Mouse (Mus musculus) forebrain, embryonic 15.5 days (tissue): Measurements from ENCODE around the gene Rpl5. TPM values are rescaled to one million over a fixed set of nuclear protein-coding genes. Genes with fewer than 3 reads are reported as not detected.
"Not testable (repeated sequence)": the region's sequence is repeated elsewhere in the genome, so short reads cannot be mapped to it uniquely, and the experiment has no call there.

Experiments used
- ATAC-seq: fragments of 200-750 bp; cut with Nextera tagmentation; replicated peaks from 2 replicates; pipeline ENCODE4 v1.8.0; 2017; ENCODE audit warnings: mild to moderate bottlenecking, moderate TSS enrichment, moderate library complexity
- H3K27ac ChIP-seq: fragments of 300-500 bp; sonication (generic); replicated peaks from 2 replicates; pipeline ENCODE4 v1.5.1; 2015; ENCODE audit warnings: mild to moderate bottlenecking, inconsistent platforms
- H3K27me3 ChIP-seq: fragments of 300-500 bp; sonication (generic); 2 replicates; pipeline ENCODE4 v1.6.1; 2015; ENCODE audit warnings: inconsistent platforms
- H3K36me3 ChIP-seq: fragments of 300-500 bp; sonication (generic); 2 replicates; pipeline ENCODE4 v1.6.1; 2015; ENCODE audit warnings: mild to moderate bottlenecking, inconsistent platforms
- H3K4me1 ChIP-seq: fragments of 300-500 bp; sonication (generic); 2 replicates; pipeline ENCODE4 v1.6.1; 2015; ENCODE audit warnings: inconsistent platforms
- H3K4me2 ChIP-seq: fragments of 300-500 bp; sonication (generic); replicated peaks from 2 replicates; pipeline ENCODE4 v1.6.1; 2015; ENCODE audit warnings: mild to moderate bottlenecking, inconsistent platforms
- H3K4me3 ChIP-seq: fragments of 300-500 bp; sonication (generic); 2 replicates; pipeline ENCODE4 v1.5.1; 2015; ENCODE audit warnings: mild to moderate bottlenecking, inconsistent platforms
- H3K9ac ChIP-seq: fragments of 300-500 bp; sonication (generic); replicated peaks from 2 replicates; pipeline ENCODE4 v1.6.1; 2015; ENCODE audit warnings: mild to moderate bottlenecking, inconsistent platforms
- H3K9me3 ChIP-seq: fragments of 300-500 bp; sonication (generic); 2 replicates; pipeline ENCODE4 v1.6.1; 2016; ENCODE audit warnings: inconsistent platforms
- WGBS: fragments of 180-500 bp; shearing (Covaris S2); methylation state at CpG from one replicate; pipeline ENCODE4 v1.1.7; 2015; ENCODE audit warnings: mixed read lengths; 5-methylcytosine and 5-hydroxymethylcytosine counted together
- polyA plus RNA-seq: library from polyadenylated mRNA; unstranded; fragments of >200 nt; fragmentation: Nextera tagmentation; extraction: Ambion mirVana; gene quantifications from 2 replicates; pipeline ENCODE4 v1.2.1, GENCODE M21; 2015

Gene Rpl5
- polyA plus RNA-seq, 1 experiment from 2014 or later: 71.3 TPM

- Histone ChIP-seq H3K9ac (no peak overlapping the region), H3K4me1 (no peaks in the 10 kb centered on the region), H3K4me2 (no peak overlapping the region), H3K36me3 (no peaks in the 10 kb centered on the region), H3K27ac (no peak overlapping the region), H3K9me3 (no peaks in the 10 kb centered on the region), H3K4me3 (no peak overlapping the region), H3K27me3 (no peaks in the 10 kb centered on the region)
- 61% methylated on average over 7 of the region's 7 CpGs for WGBS
- ATAC-seq: no peak
These were observed 26.4 kb upstream of the Rpl5 start for GRCm38 (mm10) chr5:107873886-107874302.

DNA sequence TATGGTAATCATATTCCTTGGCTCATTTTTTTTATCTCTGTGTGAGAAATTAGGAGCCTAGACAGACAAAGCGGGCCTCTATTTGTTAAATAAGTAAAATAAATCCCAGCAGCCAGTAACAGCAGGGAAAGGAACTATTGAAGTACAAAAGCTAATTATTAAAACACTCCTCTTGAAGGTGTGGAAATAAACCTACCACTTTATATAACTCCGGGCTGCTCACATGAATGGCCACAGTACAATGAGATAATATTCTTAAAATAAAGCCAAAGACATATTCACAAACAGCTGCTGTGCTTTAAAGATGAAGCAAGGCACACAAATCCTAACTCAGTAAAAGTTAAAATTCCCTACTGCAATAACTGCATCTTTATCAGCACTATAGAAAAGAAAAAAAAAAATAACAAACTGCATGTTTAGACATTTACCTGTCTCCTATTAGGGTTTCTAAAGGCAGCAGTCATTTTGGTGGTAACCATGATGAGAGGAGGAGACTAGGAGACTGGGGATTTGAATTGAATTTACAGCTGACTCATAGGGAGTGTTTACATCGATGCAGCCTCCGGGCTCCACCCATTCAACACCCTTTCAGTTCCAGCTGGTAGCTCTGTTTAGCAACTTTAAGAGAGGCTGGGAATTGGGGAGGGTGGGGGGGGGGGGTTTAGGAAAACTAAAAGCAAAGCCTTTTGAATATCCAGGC is 25.6 kb upstream of the Rpl5 start, which contains the start of gene Evi5:
Gene Evi5 (minus strand): TSS at position 547 of the 700 bp plus-strand sequence.
- no peaks in the 10 kb centered on the region for H3K36me3 ChIP-seq
- H3K27ac ChIP-seq: no peak within 1 kb of the TSS
- H3K9ac ChIP-seq: no peak within 1 kb of the TSS
- no peaks in the 10 kb centered on the region for H3K4me1 ChIP-seq
- H3K9me3 ChIP-seq: no peaks in the 10 kb centered on the region
- no peak within 1 kb of the TSS for H3K4me3 ChIP-seq
- no peaks in the 10 kb centered on the region for H3K27me3 ChIP-seq
- no peak for ATAC-seq
- H3K4me2 ChIP-seq: no peak within 1 kb of the TSS
- WGBS: 46% methylated on average over 4 of the region's 4 CpGs

- no peak overlapping the region for H3K4me3 ChIP-seq
- no peak overlapping the region for H3K4me2 ChIP-seq
- ATAC-seq: no peak
- H3K27ac ChIP-seq: no peak overlapping the region
- H3K36me3 ChIP-seq: no peaks in the 10 kb centered on the region
- H3K27me3 ChIP-seq: no peaks in the 10 kb centered on the region
- no peak overlapping the region for H3K9ac ChIP-seq
- H3K4me1 ChIP-seq: no peaks in the 10 kb centered on the region
- H3K9me3 ChIP-seq: no peaks in the 10 kb centered on the region
These were observed 25.1 kb upstream of the Rpl5 start for GRCm38 (mm10) chr5:107875261-107875611.

DNA sequence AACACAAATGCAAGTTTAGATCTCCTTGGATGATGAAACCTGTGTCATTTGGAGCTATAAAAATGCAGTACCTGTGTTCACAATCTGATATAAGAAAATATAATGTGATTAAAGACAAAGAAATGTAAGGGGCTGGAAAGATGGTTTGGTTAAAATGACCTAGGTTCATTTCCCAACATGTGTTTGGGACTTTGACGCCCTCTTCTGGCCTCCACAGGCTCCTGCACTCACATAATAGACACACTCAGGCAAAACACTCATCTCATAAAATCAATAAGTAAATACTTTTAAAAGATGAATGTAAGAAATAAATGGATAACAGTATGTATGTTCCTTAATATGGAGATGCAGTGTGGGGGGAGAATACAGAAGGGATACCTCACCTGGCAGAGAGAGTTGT is 23.2 kb upstream of the Rpl5 start:
- Histone ChIP-seq H3K27me3 (no peaks in the 10 kb centered on the region), H3K4me2 (no peak overlapping the region), H3K9me3 (no peaks in the 10 kb centered on the region), H3K9ac (no peak overlapping the region), H3K36me3 (no peaks in the 10 kb centered on the region), H3K4me3 (no peak overlapping the region), H3K4me1 (no peaks in the 10 kb centered on the region), H3K27ac (no peak overlapping the region)
- ATAC-seq: no peak
- WGBS: 82% methylated on average over 1 of the region's 1 CpGs

- 86% methylated on average over 5 of the region's 5 CpGs for WGBS
- H3K36me3 ChIP-seq: no peaks in the 10 kb centered on the region
- no peak overlapping the region for H3K27ac ChIP-seq
- H3K27me3 ChIP-seq: no peaks in the 10 kb centered on the region
- no peak for ATAC-seq
- no peak overlapping the region for H3K4me3 ChIP-seq
- H3K9me3 ChIP-seq: no peaks in the 10 kb centered on the region
- no peaks in the 10 kb centered on the region for H3K4me1 ChIP-seq
- H3K9ac ChIP-seq: no peak overlapping the region
- H3K4me2 ChIP-seq: no peak overlapping the region
These were observed 19.6 kb upstream of the Rpl5 start for GRCm38 (mm10) chr5:107880710-107881109.

DNA sequence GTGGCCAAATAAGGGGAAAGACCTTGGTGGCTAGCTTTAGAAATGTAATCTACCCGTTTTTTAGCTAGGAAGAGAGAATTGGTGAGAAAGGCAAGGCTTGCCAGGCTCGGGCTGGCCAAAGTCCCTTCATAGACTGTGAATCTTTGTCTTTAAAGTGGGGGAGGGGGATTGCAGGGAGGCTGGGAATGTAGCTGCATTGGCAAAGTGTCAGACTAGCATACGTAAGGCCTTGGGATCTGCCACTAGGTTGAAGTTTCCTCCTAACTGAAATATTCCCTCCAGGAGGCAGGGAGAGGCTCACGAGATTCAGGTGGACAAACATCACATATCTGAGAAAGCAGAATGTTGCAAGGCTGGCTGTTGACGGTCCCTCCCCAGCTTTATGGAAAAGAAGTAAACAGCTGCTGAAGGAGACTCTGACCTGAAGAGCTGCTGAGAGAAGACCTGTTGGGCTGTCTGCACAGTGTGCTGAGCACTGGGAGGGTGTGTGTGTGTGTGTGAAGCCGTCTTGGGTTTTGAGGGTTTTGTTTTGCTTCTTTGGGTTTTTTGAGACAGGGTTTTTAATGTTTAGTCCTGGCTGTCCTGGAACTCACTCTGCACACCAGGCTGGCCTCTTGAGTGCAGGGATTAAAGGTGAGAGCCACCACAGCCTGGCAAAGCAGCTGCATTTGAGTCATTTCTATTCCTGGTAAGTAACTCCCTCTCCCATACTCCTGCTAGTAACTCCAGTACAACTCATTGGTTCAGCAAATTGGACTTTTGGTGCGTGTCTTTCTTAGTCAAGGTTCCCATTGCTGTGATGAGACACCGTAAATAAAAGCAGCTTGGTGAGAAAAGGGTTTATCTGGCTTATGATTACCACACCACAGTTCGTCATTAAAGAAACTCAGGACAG is 10.1 kb upstream of the Rpl5 start:
- Histone ChIP-seq H3K9ac (no peak overlapping the region), H3K4me3 (no peak overlapping the region), H3K4me1 (no peaks in the 10 kb centered on the region), H3K36me3 (no peaks in the 10 kb centered on the region), H3K27ac (no peak overlapping the region), H3K9me3 (no peaks in the 10 kb centered on the region), H3K4me2 (no peak overlapping the region), H3K27me3 (no peaks in the 10 kb centered on the region)
- no peak for ATAC-seq
- 54% methylated on average over 9 of the region's 9 CpGs for WGBS

- 60% methylated on average over 1 of the region's 1 CpGs for WGBS
These were observed 8.8 kb upstream of the Rpl5 start for GRCm38 (mm10) chr5:107891515-107891914.

GRCm38 (mm10) chr5:107894676-107895075 is 5.6 kb upstream of the Rpl5 start:
- Histone ChIP-seq H3K4me3 (no peak overlapping the region), H3K27ac (no peak overlapping the region), H3K9ac (no peak overlapping the region), H3K36me3 (no peaks in the 10 kb centered on the region), H3K9me3 (no peaks in the 10 kb centered on the region), H3K4me2 (no peak overlapping the region), H3K27me3 (no peaks in the 10 kb centered on the region), H3K4me1 (no peaks in the 10 kb centered on the region)
- no peak for ATAC-seq
- WGBS: 76% methylated on average over 7 of the region's 7 CpGs

More at GRCm38 (mm10) chr5:107891515-107891914, 8.8 kb upstream of the Rpl5 start:
- not testable (repeated sequence) for H3K27ac ChIP-seq, H3K9me3 ChIP-seq, H3K27me3 ChIP-seq, H3K4me1 ChIP-seq, H3K9ac ChIP-seq, ATAC-seq, H3K4me2 ChIP-seq, H3K4me3 ChIP-seq, H3K36me3 ChIP-seq

DNA sequence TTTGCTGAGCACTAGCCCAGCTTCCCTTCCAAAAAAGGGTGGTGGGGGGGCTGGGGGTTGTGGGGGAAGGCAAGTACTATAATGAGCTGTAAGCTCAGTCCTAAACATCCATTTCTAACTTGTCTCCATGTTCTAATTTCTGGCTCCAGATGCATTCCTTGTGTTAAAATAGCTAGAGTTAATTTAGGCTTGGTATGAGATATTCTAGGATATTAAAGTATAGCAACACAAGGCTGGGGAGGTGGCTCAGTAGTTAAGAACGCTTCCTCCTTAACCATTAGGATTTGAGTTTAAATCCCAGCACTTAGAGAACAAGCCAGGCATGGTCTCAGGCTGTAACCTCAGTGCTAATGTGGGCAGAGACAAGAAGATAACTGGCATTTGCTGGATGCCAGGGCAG is 4.0 kb upstream of the Rpl5 start:
- 75% methylated on average over 1 of the region's 1 CpGs for WGBS
- Histone ChIP-seq H3K4me2 (no peak overlapping the region), H3K9me3 (no peaks in the 10 kb centered on the region), H3K4me1 (peaks cover under 1% of the 10 kb centered on the region), H3K27ac (no peak overlapping the region), H3K4me3 (no peak overlapping the region), H3K27me3 (no peaks in the 10 kb centered on the region), H3K9ac (no peak overlapping the region), H3K36me3 (no peaks in the 10 kb centered on the region)
- no peak for ATAC-seq

DNA sequence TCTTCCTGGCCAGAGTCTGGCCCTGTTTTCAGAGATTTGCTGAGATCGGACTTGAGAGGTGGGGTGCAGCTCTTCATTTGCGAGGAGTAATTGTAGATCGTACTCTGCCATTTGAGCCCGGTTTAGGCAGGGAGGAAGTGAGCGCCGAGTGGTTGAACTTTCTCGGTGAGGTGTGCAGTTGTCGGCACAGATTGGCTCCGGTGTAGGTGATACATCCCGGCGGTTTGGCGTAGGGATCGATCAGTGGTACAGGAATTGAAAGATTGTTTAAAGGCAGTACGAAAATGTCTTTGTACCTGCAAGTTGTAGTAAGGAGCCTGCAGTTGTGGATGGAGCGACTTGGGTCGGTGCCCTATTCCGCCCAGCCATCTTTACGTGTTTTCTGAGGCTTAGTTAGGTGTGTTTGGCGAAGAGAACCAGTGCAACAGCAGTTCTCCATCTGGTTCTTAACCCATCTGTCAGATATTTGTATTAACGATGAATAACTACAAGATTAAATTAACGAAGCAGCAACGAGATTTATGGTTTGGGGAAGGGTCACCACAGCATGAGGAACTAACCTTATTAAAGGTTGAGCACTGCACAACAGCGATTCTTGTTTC is 813 bp downstream of the Rpl5 start:
- Histone ChIP-seq H3K4me2 (peak overlapping the region; percentile 61), H3K36me3 (peaks cover 36% of the 10 kb centered on the region), H3K4me3 (peak overlapping the region; percentile 98), H3K27ac (peak overlapping the region; percentile 92), H3K9me3 (no peaks in the 10 kb centered on the region), H3K4me1 (peaks cover 18% of the 10 kb centered on the region), H3K27me3 (no peaks in the 10 kb centered on the region), H3K9ac (peak overlapping the region; percentile 98)
- no peak; the same call in 1 of the 2 replicates for ATAC-seq
- under 1% methylated on average over 23 of the region's 23 CpGs for WGBS

GRCm38 (mm10) chr5:107904325-107904724 is 4.0 kb downstream of the Rpl5 start:
- H3K9ac ChIP-seq: no peak overlapping the region
- no peak overlapping the region for H3K4me3 ChIP-seq
- no peaks in the 10 kb centered on the region for H3K27me3 ChIP-seq
- no peaks in the 10 kb centered on the region for H3K9me3 ChIP-seq
- peaks cover 68% of the 10 kb centered on the region for H3K36me3 ChIP-seq
- no peak for ATAC-seq
- H3K27ac ChIP-seq: no peak overlapping the region
- WGBS: 69% methylated on average over 3 of the region's 3 CpGs
- no peak overlapping the region for H3K4me2 ChIP-seq
- peaks cover 18% of the 10 kb centered on the region for H3K4me1 ChIP-seq

DNA sequence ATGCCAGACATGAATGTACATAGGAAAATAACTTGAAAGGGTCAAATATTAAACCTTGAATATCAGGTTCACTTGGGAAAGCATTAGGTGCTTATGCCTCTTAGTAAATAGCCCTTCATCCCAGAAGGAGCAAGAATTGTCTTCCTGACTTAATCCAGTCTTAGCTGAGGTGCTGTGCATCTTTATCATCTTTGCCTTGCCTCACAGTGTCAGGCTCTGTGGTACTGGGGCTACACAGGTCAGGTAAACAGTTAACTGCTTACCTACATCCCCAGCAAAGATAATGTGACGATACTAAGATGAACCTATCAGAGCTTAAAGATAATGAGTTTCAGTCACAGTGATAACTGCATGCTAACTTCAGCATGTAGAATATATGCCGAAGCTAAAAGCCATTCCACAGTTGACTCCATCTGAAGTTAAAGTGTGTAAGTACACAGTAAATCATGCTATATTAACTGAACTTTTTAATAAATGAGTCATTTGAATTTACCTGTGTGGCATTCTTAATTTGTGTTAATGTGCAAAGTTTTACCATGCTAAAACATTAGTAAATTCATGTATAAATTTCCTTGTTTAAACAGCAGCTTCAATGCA is 8.3 kb downstream of the Rpl5 start:
- Histone ChIP-seq H3K4me1 (no peaks in the 10 kb centered on the region), H3K9ac (no peak overlapping the region)
- 96% methylated on average over 2 of the region's 2 CpGs for WGBS

More for the DNA sequence above, 8.3 kb downstream of the Rpl5 start:
- ATAC-seq: no peak
- no peak overlapping the region for H3K27ac ChIP-seq
- no peaks in the 10 kb centered on the region for H3K9me3 ChIP-seq
- no peak overlapping the region for H3K4me2 ChIP-seq
- no peak overlapping the region for H3K4me3 ChIP-seq
- no peaks in the 10 kb centered on the region for H3K27me3 ChIP-seq
- H3K36me3 ChIP-seq: peaks cover 61% of the 10 kb centered on the region
